Mouse (Mus musculus): ENCODE data around the gene Dnase1. TPM values are rescaled to one million over a fixed set of nuclear protein-coding genes. Genes with fewer than 3 reads are reported as not detected.

Dnase1 gene
- polyA plus RNA-seq, 1 experiment from 2014 or later = 6.5 TPM

GRCm38 (mm10) chr16:4029371-4029841, 7.3 kb upstream of the Dnase1 start:
- ATAC-seq (ENCODE audit: insufficient number of reproducible peaks, insufficient read depth, low FRiP score, low TSS enrichment, low read depth) = no peak
- 0 out of 2 replicates have a peak, but pooled peaks cover 5% of the 10 kb centered on the region for H3K9me3 ChIP-seq
- no peak overlapping the region for H3K9ac ChIP-seq (replicated peaks)
- H3K36me3 ChIP-seq = no peaks in the 10 kb centered on the region
- no peaks in the 10 kb centered on the region for H3K27me3 ChIP-seq
- H3K27ac ChIP-seq = no peak overlapping the region
- WGBS = 89% methylated on average over 5 of the region's 5 CpGs
- no peak overlapping the region for H3K4me2 ChIP-seq
- H3K4me1 ChIP-seq (replicated peaks) = peaks cover 6% of the 10 kb centered on the region; the same call in 1 of the 2 replicates
- no peak overlapping the region for H3K4me3 ChIP-seq (replicated peaks)

GRCm38 (mm10) chr16:4030501-4030900, 6.2 kb upstream of the Dnase1 start:
- H3K27ac ChIP-seq = no peak overlapping the region
- no peaks in the 10 kb centered on the region for H3K36me3 ChIP-seq
- no peak for ATAC-seq (ENCODE audit: insufficient number of reproducible peaks, insufficient read depth, low FRiP score, low TSS enrichment, low read depth)
- no peak overlapping the region for H3K4me2 ChIP-seq
- no peak overlapping the region for H3K9ac ChIP-seq (replicated peaks)
- WGBS = 91% methylated on average over 10 of the region's 10 CpGs
- 0 out of 2 replicates have a peak, but pooled peaks cover 5% of the 10 kb centered on the region for H3K9me3 ChIP-seq
- H3K4me1 ChIP-seq (replicated peaks) = peaks cover 6% of the 10 kb centered on the region; the same call in 1 of the 2 replicates
- no peak overlapping the region for H3K4me3 ChIP-seq (replicated peaks)
- H3K27me3 ChIP-seq = no peaks in the 10 kb centered on the region

GRCm38 (mm10) chr16:4031441-4032274, 5.1 kb upstream of the Dnase1 start:
- no peaks in the 10 kb centered on the region for H3K27me3 ChIP-seq
- H3K9ac ChIP-seq (replicated peaks) = no peak overlapping the region
- no peak overlapping the region for H3K4me3 ChIP-seq (replicated peaks)
- no peak overlapping the region for H3K4me2 ChIP-seq
- peaks cover 6% of the 10 kb centered on the region; the same call in 1 of the 2 replicates for H3K4me1 ChIP-seq (replicated peaks)
- 0 out of 2 replicates have a peak, but pooled peaks cover 5% of the 10 kb centered on the region for H3K9me3 ChIP-seq
- peaks cover 5% of the 10 kb centered on the region for H3K36me3 ChIP-seq
- WGBS = 58% methylated on average over 6 of the region's 6 CpGs
- no peak overlapping the region for H3K27ac ChIP-seq
- no peak for ATAC-seq (ENCODE audit: insufficient number of reproducible peaks, insufficient read depth, low FRiP score, low TSS enrichment, low read depth)

GRCm38 (mm10) chr16:4032341-4032748, 4.4 kb upstream of the Dnase1 start:
- Histone ChIP-seq H3K27ac (no peak overlapping the region), H3K4me1 (replicated peaks) (peaks cover 6% of the 10 kb centered on the region; the same call in 1 of the 2 replicates)
- 90% methylated on average over 6 of the region's 6 CpGs for WGBS

GRCm38 (mm10) chr16:4033971-4034370, 2.8 kb upstream of the Dnase1 start:
- no peak overlapping the region for H3K27ac ChIP-seq
- peaks cover 6% of the 10 kb centered on the region; the same call in 1 of the 2 replicates for H3K4me1 ChIP-seq (replicated peaks)
- H3K27me3 ChIP-seq = no peaks in the 10 kb centered on the region
- H3K9me3 ChIP-seq = no peaks in the 10 kb centered on the region
- H3K36me3 ChIP-seq = peaks cover 28% of the 10 kb centered on the region
- H3K4me3 ChIP-seq (replicated peaks) = no peak overlapping the region
- no peak for ATAC-seq (ENCODE audit: insufficient number of reproducible peaks, insufficient read depth, low FRiP score, low TSS enrichment, low read depth)
- 90% methylated on average over 5 of the region's 5 CpGs for WGBS
- no peak overlapping the region for H3K4me2 ChIP-seq
- H3K9ac ChIP-seq (replicated peaks) = no peak overlapping the region

More at GRCm38 (mm10) chr16:4032341-4032748, 4.4 kb upstream of the Dnase1 start:
- Histone ChIP-seq H3K4me2 (no peak overlapping the region), H3K36me3 (peaks cover 12% of the 10 kb centered on the region), H3K9me3 (0 out of 2 replicates have a peak, but pooled peaks cover 5% of the 10 kb centered on the region), H3K27me3 (no peaks in the 10 kb centered on the region), H3K4me3 (replicated peaks) (no peak overlapping the region), H3K9ac (replicated peaks) (no peak overlapping the region)
- no peak for ATAC-seq (ENCODE audit: insufficient number of reproducible peaks, insufficient read depth, low FRiP score, low TSS enrichment, low read depth)

GRCm38 (mm10) chr16:4034476-4034875, 2.3 kb upstream of the Dnase1 start:
- H3K4me2 ChIP-seq = no peak overlapping the region
- WGBS = 89% methylated on average over 3 of the region's 3 CpGs
- H3K27ac ChIP-seq = no peak overlapping the region
- H3K4me1 ChIP-seq (replicated peaks) = peaks cover 6% of the 10 kb centered on the region; the same call in 1 of the 2 replicates
- no peaks in the 10 kb centered on the region for H3K9me3 ChIP-seq
- H3K36me3 ChIP-seq = peaks cover 33% of the 10 kb centered on the region
- no peak for ATAC-seq (ENCODE audit: insufficient number of reproducible peaks, insufficient read depth, low FRiP score, low TSS enrichment, low read depth)
- no peak overlapping the region for H3K4me3 ChIP-seq (replicated peaks)
- H3K9ac ChIP-seq (replicated peaks) = no peak overlapping the region
- no peaks in the 10 kb centered on the region for H3K27me3 ChIP-seq

GRCm38 (mm10) chr16:4035575-4035974, 1.2 kb upstream of the Dnase1 start:
- H3K27ac ChIP-seq = no peak overlapping the region
- no peak overlapping the region for H3K4me3 ChIP-seq (replicated peaks)
- H3K27me3 ChIP-seq = no peaks in the 10 kb centered on the region
- H3K36me3 ChIP-seq = peaks cover 44% of the 10 kb centered on the region
- 88% methylated on average over 2 of the region's 2 CpGs for WGBS
- ATAC-seq (ENCODE audit: insufficient number of reproducible peaks, insufficient read depth, low FRiP score, low TSS enrichment, low read depth) = no peak
- H3K9me3 ChIP-seq = no peaks in the 10 kb centered on the region
- no peak overlapping the region for H3K4me2 ChIP-seq
- peaks cover 6% of the 10 kb centered on the region; the same call in 1 of the 2 replicates for H3K4me1 ChIP-seq (replicated peaks)
- no peak overlapping the region for H3K9ac ChIP-seq (replicated peaks)

- Histone ChIP-seq H3K27ac (no peak overlapping the region), H3K9ac (replicated peaks) (no peak overlapping the region), H3K4me1 (replicated peaks) (no peaks in the 10 kb centered on the region), H3K36me3 (peaks cover 62% of the 10 kb centered on the region), H3K9me3 (no peaks in the 10 kb centered on the region), H3K27me3 (no peaks in the 10 kb centered on the region), H3K4me2 (no peak overlapping the region), H3K4me3 (replicated peaks) (no peak overlapping the region)
- 95% methylated on average over 7 of the region's 7 CpGs for WGBS
- ATAC-seq (ENCODE audit: insufficient number of reproducible peaks, insufficient read depth, low FRiP score, low TSS enrichment, low read depth) = no peak
Observed at GRCm38 (mm10) chr16:4037690-4038089, 948 bp downstream of the Dnase1 start.

- Histone ChIP-seq H3K9ac (replicated peaks) (no peak overlapping the region), H3K36me3 (peaks cover 85% of the 10 kb centered on the region), H3K4me2 (no peak overlapping the region), H3K27me3 (no peaks in the 10 kb centered on the region), H3K27ac (no peak overlapping the region), H3K4me1 (replicated peaks) (no peaks in the 10 kb centered on the region), H3K4me3 (replicated peaks) (no peak overlapping the region), H3K9me3 (no peaks in the 10 kb centered on the region)
- no peak for ATAC-seq (ENCODE audit: insufficient number of reproducible peaks, insufficient read depth, low FRiP score, low TSS enrichment, low read depth)
- WGBS = 92% methylated on average over 5 of the region's 5 CpGs
Observed at GRCm38 (mm10) chr16:4040206-4040605, 3.5 kb downstream of the Dnase1 start.

- Histone ChIP-seq H3K27ac (no peak overlapping the region), H3K4me1 (replicated peaks) (no peaks in the 10 kb centered on the region), H3K4me3 (replicated peaks) (no peak overlapping the region), H3K27me3 (no peaks in the 10 kb centered on the region), H3K36me3 (peaks cover 94% of the 10 kb centered on the region), H3K4me2 (no peak overlapping the region), H3K9me3 (no peaks in the 10 kb centered on the region), H3K9ac (replicated peaks) (no peak overlapping the region)
- WGBS = 92% methylated on average over 4 of the region's 4 CpGs
- no peak for ATAC-seq (ENCODE audit: insufficient number of reproducible peaks, insufficient read depth, low FRiP score, low TSS enrichment, low read depth)
Observed at GRCm38 (mm10) chr16:4041646-4042045, 4.9 kb downstream of the Dnase1 start.

GRCm38 (mm10) chr16:4044093-4044492, 7.4 kb downstream of the Dnase1 start:
- no peak for ATAC-seq (ENCODE audit: insufficient number of reproducible peaks, insufficient read depth, low FRiP score, low TSS enrichment, low read depth)

More at GRCm38 (mm10) chr16:4044093-4044492, 7.4 kb downstream of the Dnase1 start:
- H3K27ac ChIP-seq = no peak overlapping the region
- no peak overlapping the region for H3K9ac ChIP-seq (replicated peaks)
- no peaks in the 10 kb centered on the region for H3K4me1 ChIP-seq (replicated peaks)
- no peak overlapping the region for H3K4me2 ChIP-seq
- 92% methylated on average over 2 of the region's 2 CpGs for WGBS
- no peak overlapping the region for H3K4me3 ChIP-seq (replicated peaks)
- no peaks in the 10 kb centered on the region for H3K27me3 ChIP-seq
- H3K36me3 ChIP-seq = peaks cover 93% of the 10 kb centered on the region
- H3K9me3 ChIP-seq = no peaks in the 10 kb centered on the region
